Mouse (Mus musculus): ENCODE measurements at regions not wholly inside any gene's neighbourhood (a gene's known extent, or its start where the extent isn't known, plus 50 kb on each side); places are given as distances from the start of the nearest gene placed in this dataset.
"Not testable (repeated sequence)": the region's sequence is repeated elsewhere in the genome, so short reads cannot be mapped to it uniquely, and the experiment has no call there.

GRCm38 (mm10) chr17:79545878-79546277, 65.8 kb upstream of the Rmdn2 start:
- intact Hi-C loops (cut with DNase I) = no loop called here

GRCm38 (mm10) chr17:79547075-79547474, 64.6 kb upstream of the Rmdn2 start:
- intact Hi-C loops (cut with DNase I) = no loop called here
- no peak for DNase-seq

More at GRCm38 (mm10) chr17:79545878-79546277, 65.8 kb upstream of the Rmdn2 start:
- no peak for DNase-seq

GRCm38 (mm10) chr17:79547524-79547923, 64.1 kb upstream of the Rmdn2 start:
- DNase-seq = no peak
- intact Hi-C loops (cut with DNase I) = no loop called here

- DNase-seq; intact Hi-C loops (cut with DNase I): not testable (repeated sequence)
Observed at GRCm38 (mm10) chr17:79550409-79550808, 61.3 kb upstream of the Rmdn2 start.

- intact Hi-C loops (cut with DNase I) = no loop called here
- DNase-seq = peak; percentile 70
Observed at GRCm38 (mm10) chr17:79553850-79554249, 57.8 kb upstream of the Rmdn2 start.

GRCm38 (mm10) chr17:79555593-79555992, 56.1 kb upstream of the Rmdn2 start:
- DNase-seq = no peak
- intact Hi-C loops (cut with DNase I) = no loop called here

Data from left cerebral cortex, postnatal 4 days (tissue).